Mouse (Mus musculus): ENCODE data around the gene Spag5.

DNA sequence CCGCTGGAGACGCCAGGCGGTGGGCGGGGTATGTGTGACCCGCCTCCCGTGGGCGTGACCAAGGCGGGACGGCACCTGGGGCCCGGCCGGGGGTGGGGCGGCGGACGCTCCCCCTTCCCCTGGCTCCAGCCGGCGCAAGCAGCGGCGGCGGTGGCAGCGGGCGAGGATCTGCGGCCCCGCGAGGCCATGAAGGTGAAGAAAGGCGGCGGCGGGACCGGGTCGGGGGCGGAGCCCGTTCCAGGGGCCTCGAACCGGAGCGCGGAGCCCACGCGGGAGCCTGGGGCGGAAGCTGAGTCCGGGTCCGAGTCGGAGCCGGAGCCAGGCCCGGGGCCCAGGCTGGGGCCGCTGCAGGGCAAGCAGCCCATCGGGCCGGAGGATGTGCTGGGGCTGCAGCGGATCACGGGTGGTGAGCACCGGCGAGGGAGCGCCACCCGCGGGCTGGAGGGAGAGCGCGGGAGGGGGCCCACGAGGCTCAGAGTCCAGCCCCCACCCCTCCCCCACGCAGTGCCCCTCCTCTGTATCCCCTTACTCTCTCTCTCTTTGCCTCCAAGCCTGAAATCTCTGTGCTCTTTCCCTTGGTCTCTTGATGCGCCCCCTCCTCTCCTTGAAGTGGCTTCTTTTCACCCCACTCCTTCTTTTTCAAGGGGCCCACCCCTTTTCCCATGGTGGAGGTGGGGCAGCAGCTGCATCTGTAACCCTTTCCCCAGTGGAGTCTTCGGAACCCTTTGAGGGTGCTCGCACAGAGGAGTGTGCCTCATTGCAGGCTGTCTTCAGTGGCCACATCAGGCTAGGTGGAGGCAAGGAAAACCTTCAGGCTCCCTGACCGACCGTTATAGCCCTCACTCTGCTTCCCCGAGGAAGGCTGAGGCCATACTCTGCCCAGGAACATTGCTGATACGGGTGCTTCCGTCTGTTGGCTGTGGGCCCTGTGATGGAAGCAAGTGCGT is 42.3 kb downstream of the Spag5 start, which contains the start of gene Unc119:
- TF ChIP-seq POLR2A (IDR thresholded peaks at IDR 0.05; ENCODE audit: insufficient read depth, low read depth, low read length) (peak; percentile 53), CTCF (IDR thresholded peaks at IDR 0.05; ENCODE audit: insufficient read depth, low read depth, low read length) (no peak)
